Mouse (Mus musculus): ENCODE results near the gene Ogfod3.

- no peak for TF ChIP-seq POLR2A (IDR thresholded peaks at IDR 0.05; ENCODE audit: low read depth, low read length)
- no peak for TF ChIP-seq CTCF (IDR thresholded peaks at IDR 0.05; ENCODE audit: extremely low read depth, insufficient read depth, insufficient read length, insufficient replicate concordance)
These were observed 12.3 kb upstream of the Ogfod3 start for GRCm38 (mm10) chr11:121216831-121217230.
